Mouse (Mus musculus) fat pad, adult 2 months (tissue): ENCODE measurements around the gene Pak4.
"Not testable (repeated sequence)": the region's sequence is repeated elsewhere in the genome, so short reads cannot be mapped to it uniquely, and the experiment has no call there.

Source experiments
- DNase-seq: peaks from one replicate; pipeline ENCODE4 v3.0.0-alpha.2; 2011; ENCODE audit warnings: low read depth, low spot score; ENCODE audit errors: extremely low read depth

Pak4 gene

DNA sequence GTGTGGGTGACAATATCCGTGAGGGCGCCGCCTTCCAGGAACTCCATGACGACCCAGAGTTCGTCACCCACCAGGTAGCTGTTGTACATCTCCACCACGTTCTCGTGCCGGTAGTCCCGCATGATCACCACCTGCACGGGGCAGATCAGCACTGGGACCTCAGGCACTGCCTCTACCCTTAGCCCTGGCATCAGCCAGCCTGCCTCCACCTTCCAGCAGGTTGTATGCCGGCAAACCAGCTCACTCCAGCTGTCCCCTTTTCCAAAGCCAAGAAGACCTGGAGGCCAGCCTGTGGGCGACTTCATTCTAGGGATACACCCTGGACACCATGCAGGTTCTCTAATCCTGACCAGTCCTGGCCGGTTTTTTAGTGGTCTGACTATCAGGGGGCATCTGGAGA lies 35.0 kb downstream of the Pak4 start:
- no peak for DNase-seq

DNA sequence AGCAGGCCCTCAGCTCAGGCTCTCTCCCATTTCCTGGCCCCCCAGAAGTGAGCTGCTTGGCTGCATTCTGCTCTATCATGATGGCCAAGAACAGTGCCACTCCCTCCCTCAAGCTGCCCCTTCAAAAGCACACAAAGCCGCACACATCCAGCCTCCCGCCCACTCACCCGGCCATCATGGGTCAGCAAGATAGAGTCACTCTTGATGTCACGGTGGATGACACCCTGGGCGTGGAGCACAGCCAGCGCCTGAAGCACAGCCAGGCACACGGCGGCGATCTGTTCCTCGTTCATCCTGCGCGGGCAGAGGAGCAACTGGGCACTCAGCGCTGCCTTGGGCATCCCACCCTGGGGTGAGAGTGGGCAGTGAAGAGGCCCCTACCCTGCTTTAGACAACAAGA lies 35.6 kb downstream of the Pak4 start:
- DNase-seq = no peak

DNA sequence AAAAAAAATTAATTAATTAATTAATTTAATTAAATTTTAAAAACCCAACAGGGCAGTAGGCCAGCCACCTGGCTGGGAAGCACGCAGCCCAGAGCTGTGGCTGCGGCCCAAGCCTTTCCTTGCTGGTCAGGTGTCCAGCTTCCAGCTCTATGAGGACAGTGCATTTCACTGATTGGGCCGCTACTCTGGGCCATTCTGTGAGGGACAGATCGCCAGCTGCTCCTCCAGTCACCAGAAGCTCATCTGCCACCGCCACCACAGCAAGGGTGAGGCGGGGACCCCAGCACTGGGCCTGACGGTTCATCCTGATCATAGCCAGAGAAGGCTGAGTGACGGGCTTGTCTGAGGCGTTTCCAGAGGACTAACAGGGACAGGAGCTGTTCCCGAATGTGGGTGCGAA lies 36.0 kb downstream of the Pak4 start:
- no peak for DNase-seq

DNA sequence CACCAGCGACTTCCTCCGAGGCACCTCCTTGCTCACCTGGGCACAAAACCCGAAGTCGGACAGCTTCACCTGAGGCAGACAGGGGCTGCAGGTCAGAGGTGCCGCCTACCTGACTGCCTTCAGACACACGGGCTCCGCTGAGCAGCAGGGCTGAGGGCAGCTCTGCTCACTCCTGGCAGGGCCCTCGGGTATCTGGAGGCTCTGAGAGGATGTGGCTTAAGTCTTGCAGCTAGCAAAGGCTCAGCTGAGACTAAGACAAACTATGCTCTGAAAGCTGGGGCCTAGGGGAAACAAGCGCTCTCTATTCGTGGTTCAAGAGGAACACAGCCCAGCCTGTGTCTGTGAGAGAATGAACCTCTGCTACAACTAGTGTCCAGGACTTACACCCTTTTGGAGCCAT lies 37.1 kb downstream of the Pak4 start:
- no peak for DNase-seq

DNA sequence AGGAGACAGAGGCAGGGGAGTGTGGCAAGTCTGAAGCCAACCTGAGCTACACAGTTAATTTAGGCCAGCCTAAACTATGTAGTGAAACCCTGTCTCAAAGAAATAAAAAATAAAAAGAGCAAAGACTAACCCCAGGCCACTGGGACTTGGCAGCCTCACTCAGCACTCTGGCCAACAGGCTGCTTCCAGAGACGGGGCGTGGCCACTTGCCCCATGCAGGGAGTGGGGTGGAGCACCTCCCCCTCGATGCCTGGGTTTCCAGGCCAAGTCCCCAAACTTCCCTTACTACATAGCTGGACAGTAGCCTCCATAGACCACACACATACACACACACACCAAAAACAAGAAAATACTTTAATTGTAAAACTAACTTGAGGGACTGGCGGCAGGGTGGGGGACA lies 39.5 kb downstream of the Pak4 start:
- DNase-seq = no peak

DNA sequence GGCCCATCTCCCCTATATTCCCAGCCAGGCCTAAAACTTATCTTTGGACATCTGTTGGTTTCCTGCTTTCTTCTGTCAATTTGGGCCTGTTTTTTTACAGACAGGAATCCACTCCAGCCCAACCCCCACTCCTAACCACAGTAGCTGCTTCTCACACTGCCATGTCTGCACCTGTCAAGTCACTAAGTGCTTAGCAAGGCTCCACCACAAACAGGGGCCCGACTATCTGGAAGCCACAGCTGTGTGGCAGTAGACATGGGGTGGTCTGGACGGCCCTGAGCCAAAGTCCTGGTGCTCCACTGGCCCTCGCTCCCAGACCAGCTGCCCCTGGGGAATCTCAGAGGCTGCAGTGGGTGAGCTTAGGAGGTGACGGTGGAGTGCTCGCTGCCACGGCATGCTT lies 40.3 kb downstream of the Pak4 start:
- no peak for DNase-seq

DNA sequence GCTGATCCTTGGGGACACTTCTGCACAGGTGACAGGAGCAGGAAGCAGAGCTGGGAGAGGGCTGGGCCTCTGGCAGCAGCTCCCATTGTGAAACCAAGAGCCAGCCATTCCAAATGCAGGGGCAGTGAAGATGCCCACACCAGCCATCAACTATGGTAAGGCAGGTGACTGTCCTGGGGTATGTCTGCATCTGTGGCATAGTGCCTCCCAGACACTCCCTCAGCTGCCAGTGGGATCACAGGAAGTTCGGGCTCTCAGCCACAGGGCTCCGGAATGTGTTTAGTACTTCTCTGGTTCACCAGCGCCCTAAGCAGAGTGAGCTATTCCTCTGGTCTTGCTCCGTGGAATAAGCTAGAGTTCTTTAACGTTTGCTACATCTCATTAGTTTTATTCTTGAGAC lies 40.9 kb downstream of the Pak4 start:
- DNase-seq = no peak

DNA sequence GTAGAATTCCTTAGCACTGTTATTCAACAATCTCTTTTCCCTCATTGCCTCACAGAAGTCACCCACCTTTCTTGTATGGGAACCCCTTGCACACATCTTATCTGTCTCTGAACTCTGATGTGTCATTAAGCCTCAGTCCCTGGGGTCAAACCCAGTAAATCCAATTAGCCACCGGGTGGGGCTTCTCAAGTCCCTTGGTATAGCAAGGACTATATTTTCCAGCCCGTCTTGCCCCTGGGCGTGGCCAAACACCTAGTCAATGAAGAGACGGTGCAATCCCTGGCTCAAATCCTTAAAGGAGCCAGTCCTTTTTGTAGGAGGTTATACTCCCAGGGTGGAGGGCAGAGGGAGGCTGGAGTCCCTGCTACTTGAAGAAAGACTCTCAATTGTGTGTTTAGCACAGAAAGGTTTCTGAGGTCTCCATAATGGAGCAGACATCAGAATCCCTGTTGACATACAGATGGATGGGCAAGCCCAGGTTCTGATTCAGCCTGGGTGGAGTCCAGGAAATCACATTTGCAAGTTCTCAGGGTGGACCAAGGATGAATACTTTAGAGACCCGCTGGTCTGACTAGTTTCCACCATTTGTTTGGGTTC lies 41.9 kb downstream of the Pak4 start:
- no peak for DNase-seq

DNA sequence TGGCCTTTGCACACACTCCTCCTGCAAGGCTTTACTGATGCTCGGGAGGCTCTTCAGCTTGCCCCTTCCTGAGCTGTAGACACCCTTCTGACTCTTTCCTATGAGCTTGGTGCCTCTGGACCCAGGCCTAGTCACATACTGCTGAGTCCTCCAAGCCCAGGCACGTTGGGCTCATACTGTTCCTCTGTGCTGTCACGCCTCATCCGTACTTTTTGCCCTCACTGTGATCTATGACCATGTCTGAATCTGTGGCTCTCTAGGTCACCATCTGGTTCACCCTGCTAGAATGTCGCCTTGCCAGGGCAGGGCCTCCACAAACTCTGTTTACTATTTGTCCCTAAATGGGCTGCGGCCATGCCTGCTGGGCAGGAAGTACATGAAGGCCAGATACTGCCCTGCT lies 44.9 kb downstream of the Pak4 start:
- no peak for DNase-seq

DNA sequence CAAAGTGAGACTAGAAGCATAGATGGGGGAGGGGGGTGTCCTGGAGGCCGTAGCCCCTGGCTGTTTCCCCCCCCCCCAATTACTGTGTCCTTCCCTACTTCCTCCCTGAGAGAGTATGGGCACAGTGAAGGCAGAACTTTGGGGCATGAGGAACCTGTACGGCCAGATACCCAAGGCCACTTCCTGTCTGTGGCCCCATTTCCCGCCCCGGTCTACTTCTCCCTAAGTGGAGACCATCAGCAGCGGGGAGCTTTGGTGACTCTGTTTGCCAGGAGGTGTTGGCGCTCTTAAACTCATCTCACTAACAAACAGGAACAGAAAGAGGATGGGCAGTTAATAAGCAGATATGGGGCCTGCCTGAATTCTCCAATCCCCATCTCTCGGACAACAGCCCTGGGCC lies 50.4 kb downstream of the Pak4 start:
- DNase-seq = no peak

DNA sequence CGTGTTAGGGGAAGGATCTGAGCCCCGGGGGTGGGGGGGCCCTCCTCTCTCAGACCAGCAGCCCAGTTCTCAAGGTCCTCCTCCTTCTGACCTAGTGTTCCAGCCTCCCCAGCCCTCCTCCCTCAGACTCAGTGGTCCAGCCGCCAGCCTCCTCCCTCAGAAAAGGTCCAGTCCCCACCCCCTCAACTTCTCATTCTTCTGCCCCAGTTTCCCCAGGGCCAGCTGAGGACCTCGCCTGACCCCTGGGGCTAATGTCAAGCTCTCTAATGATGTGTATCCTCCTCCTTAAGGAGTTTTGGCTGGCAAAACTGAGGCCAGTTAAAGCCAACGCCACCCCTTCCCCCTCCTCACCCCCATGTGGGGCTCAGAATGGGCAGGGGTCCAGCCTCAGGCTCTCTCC lies 50.8 kb downstream of the Pak4 start, which contains the start of gene Nccrp1:
Gene Nccrp1 (minus strand): TSS at position 101 of the 400 bp plus-strand sequence.
- no peak for DNase-seq

DNA sequence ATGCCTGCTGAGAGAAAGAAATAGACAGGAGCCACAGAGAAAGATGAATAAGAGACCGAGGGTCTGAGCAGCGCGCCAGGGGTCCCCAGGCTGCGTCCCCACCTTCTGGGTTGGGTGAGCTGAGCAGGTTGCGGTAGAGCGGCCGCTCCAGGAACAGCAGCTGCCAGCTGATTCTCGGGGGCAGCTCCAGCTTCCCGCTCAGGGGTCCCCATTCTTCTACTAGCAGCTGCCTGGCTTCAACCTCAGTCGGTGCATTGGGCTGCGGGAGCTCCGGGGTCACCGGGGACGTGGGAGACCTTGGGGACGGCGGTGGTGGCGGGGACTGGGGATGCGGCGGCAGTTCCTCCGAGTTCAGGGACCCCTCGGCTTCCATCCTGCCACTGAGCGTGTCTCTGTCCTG lies 51.3 kb downstream of the Pak4 start:
- no peak for DNase-seq

DNA sequence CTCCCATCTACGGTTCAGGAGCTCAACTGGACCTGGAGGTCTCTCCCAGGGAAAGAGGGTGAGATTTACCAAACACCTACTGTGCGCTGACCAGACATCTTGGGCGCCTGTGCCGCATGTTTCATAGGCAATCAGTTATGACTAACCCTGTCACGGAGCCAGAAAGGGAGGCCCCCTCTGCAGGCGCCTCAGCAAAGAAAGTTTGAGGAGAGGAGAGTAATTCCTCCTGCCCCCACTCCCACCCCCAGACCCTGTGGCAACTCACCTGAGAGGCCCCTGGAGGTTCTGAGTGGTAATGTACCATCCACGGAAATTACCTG lies 52.1 kb downstream of the Pak4 start:
- DNase-seq = no peak

DNA sequence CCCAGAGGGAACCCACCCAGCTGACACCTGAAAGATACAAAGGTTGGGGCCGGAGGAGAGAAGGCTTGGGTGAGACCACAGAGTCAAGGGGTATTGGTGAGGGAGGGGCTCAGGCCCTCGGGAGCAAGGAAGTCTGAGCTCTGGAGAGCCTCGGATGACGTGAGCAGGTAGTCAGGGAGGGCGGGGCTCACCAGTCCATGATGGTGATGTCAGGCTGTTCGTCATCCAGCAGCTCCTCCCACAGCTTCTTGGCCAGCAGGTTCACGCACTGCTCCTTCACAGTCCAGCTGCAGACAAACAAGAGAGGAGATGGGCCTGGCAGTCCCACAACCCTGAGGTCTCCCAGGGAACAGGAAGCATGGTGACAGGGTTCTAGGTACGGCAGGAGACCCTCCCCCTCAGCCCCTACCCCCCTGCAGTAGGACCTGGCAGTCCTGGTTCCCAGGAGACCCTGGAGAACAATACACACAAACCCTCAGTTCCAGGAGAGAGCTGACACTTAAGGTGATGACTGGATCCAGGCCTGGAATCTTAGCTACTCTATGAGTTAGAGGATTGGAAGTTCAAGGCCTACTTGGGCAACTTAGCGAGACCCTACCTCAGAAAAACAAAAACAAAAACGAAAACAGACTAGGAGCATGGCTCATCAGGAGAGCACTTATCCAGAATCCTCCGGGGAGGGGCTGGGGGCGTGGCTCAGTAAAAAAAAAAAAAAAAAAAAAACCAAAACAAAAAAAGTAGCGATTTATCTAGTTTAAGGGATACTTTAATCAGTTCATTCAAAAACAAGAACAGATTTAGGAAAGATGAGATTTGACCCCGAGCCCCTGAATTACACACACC lies 52.7 kb downstream of the Pak4 start:
- no peak for DNase-seq

DNA sequence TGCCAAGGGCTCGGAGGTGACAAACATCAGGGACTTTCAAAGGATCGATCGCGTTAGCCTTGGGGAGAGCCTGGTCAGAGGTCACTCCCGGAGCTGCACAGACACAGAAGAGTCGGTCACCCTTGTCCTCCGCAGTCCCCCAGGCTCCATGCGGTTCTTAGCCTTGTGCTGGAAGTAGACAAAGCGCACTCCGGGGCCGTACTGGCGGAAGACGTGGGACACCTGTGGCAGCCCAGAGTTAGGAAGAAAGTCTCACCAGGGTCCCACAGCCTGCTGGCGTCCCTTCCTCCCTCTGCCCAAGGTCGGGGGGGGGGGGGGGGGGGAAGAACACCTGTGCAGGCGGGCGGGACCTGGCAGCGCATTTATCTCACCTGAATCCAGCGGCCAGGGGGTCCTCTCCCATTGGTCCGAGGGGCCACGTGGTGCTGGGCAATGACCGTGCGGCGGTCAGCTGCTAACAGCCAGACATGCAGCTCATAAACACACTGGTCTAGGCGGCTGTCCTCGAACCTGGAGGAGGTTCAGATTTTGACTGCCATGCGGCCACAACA lies 53.9 kb downstream of the Pak4 start:
- no peak for DNase-seq

DNA sequence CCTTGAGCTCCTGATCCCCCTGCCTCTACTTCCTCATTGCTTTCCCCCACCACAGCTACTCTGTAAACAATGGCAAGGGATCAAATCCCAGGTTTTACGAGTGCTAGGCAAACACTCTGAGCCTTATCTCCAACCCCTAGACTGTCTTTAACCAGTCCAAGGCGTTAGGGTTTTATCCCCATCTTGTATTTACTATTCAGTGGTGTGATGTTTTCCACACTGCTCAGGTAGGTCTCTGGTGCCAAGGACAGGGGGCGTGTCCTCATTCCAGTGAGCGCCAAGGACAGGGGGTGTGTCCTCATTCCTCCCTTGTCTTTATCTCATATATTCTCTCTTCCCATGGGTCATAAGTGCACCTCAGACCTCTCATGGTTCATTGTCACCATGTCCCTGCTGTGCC lies 57.5 kb downstream of the Pak4 start, which contains the start of gene Sycn:
Gene Sycn (plus strand): TSS at position 360 of the 400 bp plus-strand sequence.
- no peak for DNase-seq

DNA sequence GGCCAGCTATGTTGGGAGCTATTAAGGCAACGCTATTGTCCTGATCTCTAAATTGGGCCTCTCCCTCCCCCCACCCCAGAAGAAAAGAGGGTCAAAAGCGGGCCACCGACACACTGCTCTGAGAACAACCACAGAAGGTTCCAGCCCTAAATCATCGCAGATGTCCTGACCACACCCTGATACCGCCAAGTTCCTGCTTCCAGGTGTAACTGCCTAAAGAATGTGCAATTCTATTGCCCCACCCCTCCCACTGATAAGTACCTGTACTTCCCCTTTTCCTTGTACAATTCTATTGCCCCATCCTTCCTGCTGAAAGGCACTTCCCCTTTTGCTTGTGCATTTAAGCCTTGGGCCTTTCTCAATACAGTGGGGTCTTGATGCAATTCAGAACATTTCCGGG lies 59.1 kb downstream of the Pak4 start:
- DNase-seq = not testable (repeated sequence)

DNA sequence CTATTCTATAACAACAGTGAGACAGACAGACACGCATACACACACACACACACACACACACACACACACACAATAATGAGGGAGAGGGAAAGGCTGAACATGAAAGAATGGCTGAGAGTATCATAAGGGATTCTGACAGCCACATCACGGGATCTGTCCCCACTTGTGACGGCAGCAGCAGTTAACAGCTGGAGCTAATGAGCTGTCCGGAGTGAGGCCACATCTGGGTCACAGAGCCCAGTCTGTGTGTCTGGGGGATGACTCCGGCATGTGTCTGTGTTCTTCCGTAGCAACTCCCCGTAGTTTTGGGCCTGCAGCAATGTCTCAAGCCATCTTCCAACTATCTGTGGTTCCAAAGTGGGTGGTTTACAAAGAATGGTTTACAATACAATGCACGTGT lies 66.0 kb downstream of the Pak4 start:
- no peak for DNase-seq

DNA sequence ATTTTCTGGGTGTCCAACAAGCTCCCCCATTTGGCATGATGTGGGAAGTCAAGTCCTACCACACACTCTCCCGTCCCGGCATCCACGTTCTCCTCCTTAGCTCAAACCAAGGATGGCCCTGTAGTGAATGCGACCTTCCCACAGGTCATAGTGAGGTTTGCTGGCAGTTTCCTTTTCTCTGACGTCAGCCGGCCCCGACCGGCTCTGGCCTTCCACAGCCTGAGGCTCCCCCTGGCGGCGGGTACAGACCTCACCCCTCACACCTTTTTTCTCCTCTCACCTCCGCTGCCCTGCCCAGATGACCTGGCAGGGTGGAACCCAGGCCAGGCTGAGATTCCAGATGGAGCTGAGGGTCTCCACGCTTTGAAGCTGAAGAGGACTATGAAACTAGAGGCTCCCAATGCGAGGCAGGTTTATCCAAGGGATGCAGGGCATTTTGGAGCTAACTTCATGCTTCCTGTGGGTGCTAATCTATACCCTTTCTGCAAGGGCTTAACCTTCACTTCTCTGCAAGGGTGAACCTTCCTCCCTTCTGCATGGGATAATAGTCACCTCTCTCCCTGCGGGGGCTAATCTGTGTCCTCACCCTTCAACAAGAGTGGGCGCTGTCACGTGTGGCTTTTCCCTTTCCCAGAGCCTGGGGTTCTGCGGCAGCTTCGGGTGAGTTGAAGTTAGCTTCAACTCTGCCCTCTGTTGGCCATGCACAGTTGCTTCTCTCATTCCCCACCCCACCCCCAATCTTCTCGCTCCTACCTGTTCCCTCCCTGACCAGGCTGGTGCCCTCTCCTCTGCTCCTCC lies 69.9 kb downstream of the Pak4 start:
- no peak for DNase-seq

DNA sequence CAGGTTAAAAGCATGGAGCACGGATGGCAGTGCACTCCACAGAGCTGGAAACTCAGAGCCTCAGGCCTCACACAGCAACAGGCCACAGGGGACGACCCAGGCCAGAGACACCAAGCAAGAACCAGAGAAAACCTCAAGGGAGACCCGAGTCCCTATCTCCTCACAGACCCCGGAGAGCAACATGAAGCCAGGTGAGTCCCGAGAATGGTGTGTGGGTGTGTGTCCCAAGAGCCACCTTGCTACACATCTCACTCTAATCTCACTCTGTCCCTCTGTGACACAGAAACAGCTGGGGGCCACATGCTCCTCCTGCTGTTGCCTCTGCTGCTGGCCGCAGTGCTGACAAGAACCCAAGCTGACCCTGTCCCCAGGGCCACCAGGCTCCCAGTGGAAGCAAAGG lies 75.4 kb downstream of the Pak4 start, which contains the start of gene Ifnl3:
Gene Ifnl3 (plus strand): TSS at position 301 of the 400 bp plus-strand sequence.
- not testable (repeated sequence) for DNase-seq

DNA sequence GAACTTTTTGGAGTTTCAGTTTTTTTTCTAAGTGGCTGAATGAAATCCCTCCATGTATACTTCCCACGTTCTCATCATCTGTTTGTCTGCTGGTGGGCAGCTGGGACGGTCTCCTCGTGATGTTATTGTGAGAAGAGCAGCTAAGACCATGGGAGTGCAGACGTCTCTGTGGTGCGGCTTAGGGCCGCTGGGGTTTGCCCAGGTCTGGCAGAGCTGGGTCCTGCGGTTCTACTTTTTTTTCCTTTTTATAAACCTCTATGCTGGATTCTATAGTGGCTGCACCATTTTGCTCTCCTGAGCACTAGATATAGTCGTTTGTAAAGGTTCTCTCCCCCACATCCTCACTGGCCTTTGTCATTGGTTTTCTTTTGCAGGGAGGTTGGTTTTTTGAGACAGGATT lies 86.5 kb downstream of the Pak4 start:
- DNase-seq = no peak
